Mouse (Mus musculus): ENCODE results near the gene Dip2b. TPM values are rescaled to one million over a fixed set of nuclear protein-coding genes. Genes with fewer than 3 reads are reported as not detected.
A peak's percentile ranks its signal among the peaks of the same experiment; 100 is the strongest.

Dip2b gene
- polyA plus RNA-seq, 1 experiment from 2014 or later: 5.6 TPM

DNA sequence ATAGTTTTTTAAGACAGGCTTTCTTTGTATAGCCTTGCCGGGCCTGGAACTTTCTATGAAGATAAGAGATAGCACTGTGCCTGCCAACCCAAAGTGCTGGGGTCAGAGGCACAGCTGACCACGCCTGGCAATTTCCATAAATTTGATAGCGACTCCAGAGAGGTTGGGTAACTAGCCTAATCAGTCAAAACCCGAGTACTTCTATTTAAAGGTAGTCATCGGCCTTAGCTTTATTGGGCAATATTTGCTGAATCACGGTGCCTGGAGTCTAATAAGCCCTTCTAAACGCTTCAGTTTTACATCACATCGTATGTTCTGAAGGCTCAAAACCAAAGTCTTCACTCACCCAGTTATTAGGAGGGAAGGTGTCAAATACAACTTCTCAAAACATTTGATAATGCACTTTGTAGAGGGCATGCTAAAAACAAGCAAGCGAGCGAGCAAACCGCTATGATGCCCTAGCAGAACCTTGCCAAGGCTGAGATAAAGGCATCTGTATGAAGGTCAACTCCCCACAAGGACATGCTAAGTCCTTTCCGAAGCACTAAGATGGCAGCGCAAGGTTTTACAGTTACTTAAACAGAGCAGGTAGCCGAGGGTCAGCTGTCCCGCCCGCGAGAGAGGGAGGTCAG is 188.7 kb downstream of the Dip2b start:
- Histone ChIP-seq H3K9me3 (ENCODE audit: control insufficient read depth, low read length) (peaks cover 9% of the 10 kb centered on the region; the same call in 1 of the 2 replicates), H3K4me1 (ENCODE audit: control insufficient read depth, insufficient read depth, low read length) (peaks cover 11% of the 10 kb centered on the region), H3K4me3 (ENCODE audit: low read length) (peak overlapping the region; percentile 84), H3K9ac (ENCODE audit: low read depth, low read length) (peak overlapping the region; percentile 99), H3K27ac (ENCODE audit: low read length) (peak overlapping the region; percentile 100), H3K27me3 (replicated peaks; ENCODE audit: control insufficient read depth, insufficient read depth, low read length) (no peaks in the 10 kb centered on the region), H3K4me2 (ENCODE audit: low read depth, low read length) (peak overlapping the region; percentile 63), H3K36me3 (ENCODE audit: control insufficient read depth, insufficient read depth, low read length) (no peaks in the 10 kb centered on the region)
- WGBS: 3% methylated on average over 16 of the region's 17 CpGs
- ATAC-seq: peak; percentile 67

DNA sequence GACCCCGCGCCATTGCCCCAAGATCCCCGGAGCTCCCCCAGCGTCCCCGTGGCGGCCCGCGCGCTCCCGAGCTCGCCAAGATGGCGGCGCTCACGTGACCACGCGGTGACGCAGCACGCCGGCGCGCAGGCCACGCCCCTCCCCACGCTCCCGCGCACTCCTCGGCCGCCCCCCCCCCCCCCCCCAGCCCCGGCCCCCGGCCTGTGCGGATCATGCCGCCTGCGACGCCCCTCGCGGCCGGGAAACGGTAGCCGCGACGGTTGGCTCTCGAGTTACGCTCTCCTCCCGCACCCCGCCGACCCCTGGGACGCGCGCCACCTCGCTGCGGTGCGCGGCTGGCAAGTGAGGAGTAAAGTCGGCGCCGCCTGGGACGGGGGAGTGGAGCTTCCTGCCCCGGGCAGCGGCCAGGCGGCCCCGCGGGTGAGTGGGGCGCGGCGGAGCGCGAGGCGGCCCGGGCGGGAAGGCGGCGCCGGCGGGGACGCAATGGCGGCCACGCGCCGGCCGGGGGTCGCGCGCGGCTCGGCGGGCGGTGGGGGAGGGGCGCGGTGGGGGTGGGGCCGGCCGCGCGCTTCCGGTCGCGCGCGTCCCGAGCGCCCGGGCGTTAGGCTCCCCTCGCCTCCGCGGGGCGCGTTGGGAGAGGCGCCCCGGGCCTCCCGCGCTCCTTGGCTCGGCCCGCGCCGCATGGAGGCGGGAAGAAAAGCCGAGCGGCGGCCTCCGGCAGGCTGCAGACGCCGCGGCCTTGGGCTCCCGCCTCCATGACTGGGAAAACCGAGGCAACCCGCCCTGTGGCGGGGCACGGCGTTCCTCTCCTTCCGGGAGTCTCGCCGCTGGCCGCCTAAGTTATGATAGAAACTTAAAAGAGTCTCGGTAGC is 189.4 kb downstream of the Dip2b start, which contains the start of gene Atf1:
TSS of gene Atf1 (plus strand) at position 157 of the 872 bp plus-strand sequence.
- Histone ChIP-seq H3K4me3 (ENCODE audit: low read length) (peak within 1 kb of the TSS; percentile 84), H3K9me3 (ENCODE audit: control insufficient read depth, low read length) (peaks cover 4% of the 10 kb centered on the region; the same call in 1 of the 2 replicates), H3K9ac (ENCODE audit: low read depth, low read length) (peak within 1 kb of the TSS; percentile 99), H3K27me3 (replicated peaks; ENCODE audit: control insufficient read depth, insufficient read depth, low read length) (no peaks in the 10 kb centered on the region), H3K4me1 (ENCODE audit: control insufficient read depth, insufficient read depth, low read length) (peaks cover 11% of the 10 kb centered on the region), H3K27ac (ENCODE audit: low read length) (peak within 1 kb of the TSS; percentile 100), H3K4me2 (ENCODE audit: low read depth, low read length) (peak within 1 kb of the TSS; percentile 63), H3K36me3 (ENCODE audit: control insufficient read depth, insufficient read depth, low read length) (no peaks in the 10 kb centered on the region)
- under 1% methylated on average over 51 of the region's 133 CpGs for WGBS
- ATAC-seq: peak; percentile 80

DNA sequence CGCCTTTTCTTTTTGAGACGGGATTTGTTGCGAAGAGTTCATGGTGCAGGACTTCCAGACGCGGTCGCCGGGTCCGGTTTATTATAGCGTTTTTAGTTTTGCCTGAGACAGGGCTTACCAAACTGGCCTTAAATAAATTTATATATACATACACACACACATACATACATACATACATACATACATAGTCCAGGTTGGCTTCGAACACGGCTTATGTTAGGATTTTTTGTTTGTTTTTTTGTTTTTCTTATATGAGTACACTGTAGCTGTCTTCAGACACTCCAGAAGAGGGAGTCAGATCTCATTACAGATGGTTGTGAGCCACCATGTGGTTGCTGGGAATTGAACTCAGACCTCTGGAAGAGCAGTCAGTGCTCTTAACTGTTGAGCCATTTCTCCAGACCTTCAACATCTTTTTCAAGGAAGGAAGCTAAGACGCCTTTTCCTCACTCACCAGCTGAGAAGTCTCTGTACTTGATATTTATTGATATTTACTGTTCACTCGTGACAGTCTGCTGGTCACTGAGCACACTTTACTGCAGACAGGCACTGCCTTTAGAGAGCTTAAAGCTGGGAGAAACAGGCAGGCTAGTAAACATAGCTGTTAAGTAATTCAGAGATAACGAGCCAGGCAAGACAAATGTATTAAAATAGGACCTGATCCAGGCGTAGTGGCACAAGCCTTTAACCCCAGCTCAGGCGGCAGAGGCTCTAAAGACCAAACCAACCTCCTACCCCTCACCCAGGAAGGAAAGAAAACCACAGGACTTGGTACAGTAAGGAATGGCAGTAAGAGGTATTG is 190.3 kb downstream of the Dip2b start:
- peak overlapping the region; percentile 57 for H3K4me2 ChIP-seq (ENCODE audit: low read depth, low read length)
- peak; percentile 22; the same call in 1 of the 2 replicates for ATAC-seq
- H3K4me1 ChIP-seq (ENCODE audit: control insufficient read depth, insufficient read depth, low read length): peaks cover 11% of the 10 kb centered on the region
- peaks cover 2% of the 10 kb centered on the region; the same call in 1 of the 2 replicates for H3K9me3 ChIP-seq (ENCODE audit: control insufficient read depth, low read length)
- H3K9ac ChIP-seq (ENCODE audit: low read depth, low read length): peak overlapping the region; percentile 99
- H3K36me3 ChIP-seq (ENCODE audit: control insufficient read depth, insufficient read depth, low read length): no peaks in the 10 kb centered on the region
- 7% methylated on average over 16 of the region's 16 CpGs for WGBS
- no peaks in the 10 kb centered on the region for H3K27me3 ChIP-seq (replicated peaks; ENCODE audit: control insufficient read depth, insufficient read depth, low read length)
- H3K4me3 ChIP-seq (ENCODE audit: low read length): peak overlapping the region; percentile 84
- peak overlapping the region; percentile 100 for H3K27ac ChIP-seq (ENCODE audit: low read length)

- no peak overlapping the region for H3K4me2 ChIP-seq (ENCODE audit: low read depth, low read length)
- peaks cover 6% of the 10 kb centered on the region; the same call in 1 of the 2 replicates for H3K36me3 ChIP-seq (ENCODE audit: control insufficient read depth, insufficient read depth, low read length)
- no peak overlapping the region for H3K27ac ChIP-seq (ENCODE audit: low read length)
- H3K27me3 ChIP-seq (replicated peaks; ENCODE audit: control insufficient read depth, insufficient read depth, low read length): no peaks in the 10 kb centered on the region
- no peak overlapping the region for H3K9ac ChIP-seq (ENCODE audit: low read depth, low read length)
- no peaks in the 10 kb centered on the region for H3K9me3 ChIP-seq (ENCODE audit: control insufficient read depth, low read length)
- 65% methylated on average over 1 of the region's 1 CpGs for WGBS
- peaks cover 11% of the 10 kb centered on the region for H3K4me1 ChIP-seq (ENCODE audit: control insufficient read depth, insufficient read depth, low read length)
- ATAC-seq: no peak
- no peak overlapping the region for H3K4me3 ChIP-seq (ENCODE audit: low read length)
These were observed 192.2 kb downstream of the Dip2b start for GRCm38 (mm10) chr15:100230655-100231054.

DNA sequence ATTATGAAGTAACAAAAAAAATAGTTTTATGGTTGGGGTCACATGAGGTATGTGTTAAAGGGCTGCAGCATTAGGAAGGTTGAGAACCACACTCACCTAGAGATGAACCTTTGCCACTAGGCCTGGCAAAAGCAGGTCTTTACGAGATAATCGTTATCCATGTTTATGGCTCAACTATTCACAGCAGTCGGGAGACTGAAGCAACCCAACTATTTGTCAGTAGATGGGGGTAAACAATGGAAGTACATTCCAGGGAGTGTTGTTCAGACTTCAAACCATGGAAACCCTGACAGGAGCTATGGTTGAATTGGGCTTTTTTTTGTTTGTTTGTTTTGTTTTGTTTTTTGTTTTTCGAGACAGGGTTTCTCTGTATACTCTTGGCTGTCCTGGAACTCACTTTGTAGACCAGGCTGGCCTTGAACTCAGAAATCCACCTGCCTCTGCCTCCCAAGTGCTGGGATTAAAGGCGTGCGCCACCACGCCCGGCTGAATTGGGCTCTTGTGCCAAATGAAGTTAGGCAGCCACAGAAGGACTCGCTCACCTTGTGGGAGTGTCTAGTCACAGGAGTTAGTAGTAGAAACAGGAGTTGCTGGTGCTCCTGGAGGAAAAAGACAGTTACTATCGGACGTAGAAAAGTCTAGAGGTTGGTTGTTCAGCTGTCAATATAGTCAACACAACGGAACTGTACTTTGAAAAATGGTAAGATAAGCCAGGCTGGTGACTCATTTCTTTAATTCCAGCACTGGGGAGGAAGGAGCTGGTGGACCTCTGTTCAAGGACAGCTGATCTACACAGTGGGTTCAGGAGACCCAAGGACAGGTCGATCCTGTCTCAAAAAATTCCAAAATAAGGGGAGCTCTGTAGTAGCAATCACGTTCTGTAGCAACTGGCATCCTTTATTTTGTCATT is 193.4 kb downstream of the Dip2b start:
- 78% methylated on average over 14 of the region's 14 CpGs for WGBS
- Histone ChIP-seq H3K27me3 (replicated peaks; ENCODE audit: control insufficient read depth, insufficient read depth, low read length) (no peaks in the 10 kb centered on the region), H3K9me3 (ENCODE audit: control insufficient read depth, low read length) (no peaks in the 10 kb centered on the region), H3K9ac (ENCODE audit: low read depth, low read length) (no peak overlapping the region), H3K36me3 (ENCODE audit: control insufficient read depth, insufficient read depth, low read length) (peaks cover 9% of the 10 kb centered on the region; the same call in 1 of the 2 replicates), H3K4me3 (ENCODE audit: low read length) (no peak overlapping the region), H3K4me2 (ENCODE audit: low read depth, low read length) (no peak overlapping the region), H3K4me1 (ENCODE audit: control insufficient read depth, insufficient read depth, low read length) (peaks cover 11% of the 10 kb centered on the region), H3K27ac (ENCODE audit: low read length) (no peak overlapping the region; the same call in 1 of the 2 replicates)
- no peak for ATAC-seq

DNA sequence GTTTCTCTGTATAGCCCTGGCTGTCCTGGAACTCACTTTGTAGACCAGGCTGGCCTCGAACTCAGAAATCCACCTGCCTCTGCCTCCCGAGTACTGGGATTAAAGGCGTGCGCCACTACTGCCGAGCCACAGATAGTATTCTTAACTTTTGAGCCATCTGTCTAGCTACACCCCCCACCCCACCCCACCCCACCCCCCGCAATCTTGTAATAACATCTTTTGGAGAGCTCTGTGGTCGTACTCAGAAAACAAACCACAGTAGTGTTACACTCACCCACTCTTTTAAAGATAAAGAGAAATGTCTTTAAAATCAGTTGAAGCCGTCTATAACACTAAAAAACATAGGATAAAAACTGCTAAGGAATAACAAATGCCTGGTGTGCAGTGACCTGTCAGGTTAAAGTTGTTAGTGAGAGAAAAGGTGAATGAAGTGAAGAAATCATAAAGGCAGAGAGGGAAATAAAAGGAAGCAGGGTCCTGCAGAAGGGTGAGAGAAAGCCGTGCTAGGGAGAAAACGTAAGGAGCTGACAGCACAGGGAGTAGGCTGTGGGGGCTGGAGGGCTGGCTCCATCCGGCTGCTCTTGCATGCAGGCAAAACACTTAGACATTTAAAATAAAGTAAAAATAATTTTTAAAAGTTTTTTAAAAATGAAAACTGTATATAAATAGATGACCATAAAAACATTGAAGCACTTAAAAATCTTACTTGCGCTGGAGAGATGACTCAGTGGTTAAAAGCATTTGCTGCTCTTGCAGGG is 196.9 kb downstream of the Dip2b start:
- WGBS: 92% methylated on average over 12 of the region's 12 CpGs
- ATAC-seq: no peak

DNA sequence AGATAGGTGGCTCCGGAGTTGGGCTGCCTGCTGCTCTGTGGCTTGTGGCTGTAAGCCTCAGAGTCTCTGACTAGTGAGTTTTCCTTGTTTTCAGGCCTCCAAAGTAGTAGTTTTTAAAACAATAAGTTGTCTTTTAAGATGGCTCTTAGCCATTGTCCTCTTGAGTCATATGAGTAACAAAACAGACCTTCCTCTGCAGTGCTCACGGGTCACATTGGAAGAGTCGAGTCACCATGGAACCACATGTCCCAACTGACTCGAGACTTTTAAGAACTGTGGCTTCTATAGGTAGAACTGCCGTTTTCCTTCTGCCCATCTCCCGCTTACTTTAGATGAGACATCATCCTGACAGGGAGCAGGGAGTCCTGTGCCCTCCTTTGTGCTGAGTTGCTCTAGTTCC is 198.5 kb downstream of the Dip2b start:
- peaks cover 3% of the 10 kb centered on the region; the same call in 1 of the 2 replicates for H3K4me1 ChIP-seq (ENCODE audit: control insufficient read depth, insufficient read depth, low read length)
- H3K9ac ChIP-seq (ENCODE audit: low read depth, low read length): no peak overlapping the region
- no peaks in the 10 kb centered on the region for H3K9me3 ChIP-seq (ENCODE audit: control insufficient read depth, low read length)
- no peaks in the 10 kb centered on the region for H3K27me3 ChIP-seq (replicated peaks; ENCODE audit: control insufficient read depth, insufficient read depth, low read length)
- peaks cover 9% of the 10 kb centered on the region for H3K36me3 ChIP-seq (ENCODE audit: control insufficient read depth, insufficient read depth, low read length)
- H3K27ac ChIP-seq (ENCODE audit: low read length): no peak overlapping the region
- 84% methylated on average over 6 of the region's 6 CpGs for WGBS
- H3K4me3 ChIP-seq (ENCODE audit: low read length): no peak overlapping the region
- ATAC-seq: no peak
- no peak overlapping the region for H3K4me2 ChIP-seq (ENCODE audit: low read depth, low read length)

More for the DNA sequence above, 196.9 kb downstream of the Dip2b start:
- Histone ChIP-seq H3K27me3 (replicated peaks; ENCODE audit: control insufficient read depth, insufficient read depth, low read length) (no peaks in the 10 kb centered on the region), H3K4me2 (ENCODE audit: low read depth, low read length) (no peak overlapping the region), H3K36me3 (ENCODE audit: control insufficient read depth, insufficient read depth, low read length) (peaks cover 9% of the 10 kb centered on the region), H3K9ac (ENCODE audit: low read depth, low read length) (no peak overlapping the region), H3K4me3 (ENCODE audit: low read length) (no peak overlapping the region), H3K9me3 (ENCODE audit: control insufficient read depth, low read length) (no peaks in the 10 kb centered on the region), H3K4me1 (ENCODE audit: control insufficient read depth, insufficient read depth, low read length) (peaks cover 5% of the 10 kb centered on the region; the same call in 1 of the 2 replicates), H3K27ac (ENCODE audit: low read length) (no peak overlapping the region)

- no peak overlapping the region for H3K27ac ChIP-seq (ENCODE audit: low read length)
- H3K4me1 ChIP-seq (ENCODE audit: control insufficient read depth, insufficient read depth, low read length): peaks cover 3% of the 10 kb centered on the region; the same call in 1 of the 2 replicates
- H3K27me3 ChIP-seq (replicated peaks; ENCODE audit: control insufficient read depth, insufficient read depth, low read length): no peaks in the 10 kb centered on the region
- no peak overlapping the region for H3K4me2 ChIP-seq (ENCODE audit: low read depth, low read length)
- no peak for ATAC-seq
- no peaks in the 10 kb centered on the region for H3K9me3 ChIP-seq (ENCODE audit: control insufficient read depth, low read length)
- WGBS: 92% methylated on average over 6 of the region's 6 CpGs
- peaks cover 2% of the 10 kb centered on the region; the same call in 1 of the 2 replicates for H3K36me3 ChIP-seq (ENCODE audit: control insufficient read depth, insufficient read depth, low read length)
- no peak overlapping the region for H3K9ac ChIP-seq (ENCODE audit: low read depth, low read length)
- H3K4me3 ChIP-seq (ENCODE audit: low read length): no peak overlapping the region
These were observed 203.3 kb downstream of the Dip2b start for GRCm38 (mm10) chr15:100241780-100242179.
